Mouse (Mus musculus) right cerebral cortex, postnatal 14 days (tissue): Measurements from ENCODE around the gene Lgals2.
"Not testable (repeated sequence)": the region's sequence is repeated elsewhere in the genome, so short reads cannot be mapped to it uniquely, and the experiment has no call there.

Experiments
- DNase-seq: peaks from one replicate; pipeline ENCODE4 v3.0.0; 2022

The Lgals2 gene

GRCm38 (mm10) chr15:78855303-78855965 lies at the start of gene Lgals2:
TSS of gene Lgals2 (minus strand) at chr15:78855529.
- DNase-seq = no peak

- DNase-seq = peak; percentile 75
Observed at GRCm38 (mm10) chr15:78903243-78903642, 47.9 kb upstream of the Lgals2 start.

- DNase-seq = no peak
Observed at GRCm38 (mm10) chr15:78901422-78901789, 46.1 kb upstream of the Lgals2 start.

GRCm38 (mm10) chr15:78900585-78901421 lies 45.5 kb upstream of the Lgals2 start:
- no peak for DNase-seq

- peak; percentile 68 for DNase-seq
Observed at GRCm38 (mm10) chr15:78899740-78900584, 44.6 kb upstream of the Lgals2 start, which contains the start of gene Sh3bp1. TSS of gene Sh3bp1 (plus strand) at chr15:78899768.

GRCm38 (mm10) chr15:78899409-78899739 lies 44.0 kb upstream of the Lgals2 start, which contains the start of gene Gm49510:
TSS of gene Gm49510 (plus strand) at chr15:78899667.
- no peak for DNase-seq

GRCm38 (mm10) chr15:78898507-78899001 lies 43.2 kb upstream of the Lgals2 start:
- DNase-seq = no peak

- no peak for DNase-seq
Observed at GRCm38 (mm10) chr15:78897488-78897887, 42.2 kb upstream of the Lgals2 start.

- no peak for DNase-seq
Observed at GRCm38 (mm10) chr15:78896149-78896548, 40.8 kb upstream of the Lgals2 start.

GRCm38 (mm10) chr15:78895741-78896140 lies 40.4 kb upstream of the Lgals2 start:
- DNase-seq = no peak

- no peak for DNase-seq
Observed at GRCm38 (mm10) chr15:78894726-78895125, 39.4 kb upstream of the Lgals2 start.

- DNase-seq = no peak
Observed at GRCm38 (mm10) chr15:78892440-78892839, 37.1 kb upstream of the Lgals2 start.

GRCm38 (mm10) chr15:78889401-78889853 lies 34.1 kb upstream of the Lgals2 start:
- no peak for DNase-seq

- no peak for DNase-seq
Observed at GRCm38 (mm10) chr15:78881828-78882227, 26.5 kb upstream of the Lgals2 start.

GRCm38 (mm10) chr15:78880432-78880831 lies 25.1 kb upstream of the Lgals2 start:
- DNase-seq = no peak

GRCm38 (mm10) chr15:78878792-78879516 lies 23.6 kb upstream of the Lgals2 start:
- not testable (repeated sequence) for DNase-seq

- DNase-seq = no peak
Observed at GRCm38 (mm10) chr15:78877810-78878390, 22.6 kb upstream of the Lgals2 start.

GRCm38 (mm10) chr15:78876991-78877809 lies 21.9 kb upstream of the Lgals2 start, which contains the start of gene Gga1:
TSS of gene Gga1 (plus strand) at chr15:78877190.
- peak; percentile 93 for DNase-seq

- DNase-seq = peak; percentile 84
Observed at GRCm38 (mm10) chr15:78876258-78876696, 20.9 kb upstream of the Lgals2 start.

- no peak for DNase-seq
Observed at GRCm38 (mm10) chr15:78875537-78875936, 20.2 kb upstream of the Lgals2 start.

GRCm38 (mm10) chr15:78874989-78875388 lies 19.7 kb upstream of the Lgals2 start:
- DNase-seq = no peak
